Mouse (Mus musculus) right cerebral cortex, adult 2 months (tissue): ENCODE data around the gene Arhgef2.
"Not testable (repeated sequence)": the region's sequence is repeated elsewhere in the genome, so short reads cannot be mapped to it uniquely, and the experiment has no call there.

Experiments
- DNase-seq, 2 experiments: peaks; one replicate each; pipeline ENCODE4 v3.0.0; 2021 to 2022; ENCODE audit warnings: low spot score in 2 of 2

Arhgef2 gene

DNA sequence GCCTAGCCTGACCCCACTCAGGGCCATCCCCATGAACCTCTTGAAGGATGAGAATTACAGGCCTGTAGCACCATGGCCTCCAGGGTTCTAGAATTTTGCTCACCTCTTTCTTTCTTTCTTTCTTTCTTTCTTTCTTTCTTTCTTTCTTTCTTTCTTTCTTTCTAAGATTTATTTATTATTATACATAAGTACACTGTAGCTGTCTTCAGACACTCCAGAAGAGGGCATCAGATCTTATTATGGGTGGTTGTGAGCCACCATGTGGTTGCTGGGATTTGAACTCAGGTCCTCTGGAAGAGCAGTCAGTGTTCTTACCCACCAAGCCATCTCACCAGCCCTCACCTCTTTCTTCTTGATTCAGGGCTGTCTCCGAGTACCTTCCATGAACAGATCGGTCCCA lies at the start of gene Arhgef2:
Gene Arhgef2 (plus strand): TSS at position 301 of the 400 bp plus-strand sequence.
- DNase-seq, result not testable (repeated sequence)

- DNase-seq, result no peak
These were observed 49.1 kb upstream of the Arhgef2 start for GRCm38 (mm10) chr3:88556616-88557015.

- no peak for DNase-seq
These were observed 46.2 kb upstream of the Arhgef2 start for GRCm38 (mm10) chr3:88559596-88559995.

GRCm38 (mm10) chr3:88561989-88562388 lies 43.8 kb upstream of the Arhgef2 start:
- DNase-seq, result no peak

DNA sequence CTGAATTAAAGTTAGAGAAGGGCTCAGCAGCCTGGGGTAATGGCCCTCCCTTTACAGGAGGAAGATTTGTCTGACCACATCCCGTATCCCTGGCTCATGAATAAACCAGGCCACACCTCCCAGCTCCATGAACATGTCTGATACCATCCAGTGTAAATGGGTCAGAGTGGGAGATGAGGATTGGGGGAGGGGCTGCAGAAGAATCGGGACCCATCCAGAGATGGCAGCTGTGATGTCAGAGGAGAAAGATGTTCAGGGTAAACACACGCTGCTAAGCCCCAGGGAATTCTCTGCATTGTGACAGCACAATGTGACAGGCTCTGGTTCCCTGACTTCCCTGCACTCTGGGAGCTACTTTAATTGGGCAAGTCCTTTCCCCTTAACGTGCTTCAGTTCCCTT lies 42.3 kb upstream of the Arhgef2 start:
- DNase-seq, result no peak

DNA sequence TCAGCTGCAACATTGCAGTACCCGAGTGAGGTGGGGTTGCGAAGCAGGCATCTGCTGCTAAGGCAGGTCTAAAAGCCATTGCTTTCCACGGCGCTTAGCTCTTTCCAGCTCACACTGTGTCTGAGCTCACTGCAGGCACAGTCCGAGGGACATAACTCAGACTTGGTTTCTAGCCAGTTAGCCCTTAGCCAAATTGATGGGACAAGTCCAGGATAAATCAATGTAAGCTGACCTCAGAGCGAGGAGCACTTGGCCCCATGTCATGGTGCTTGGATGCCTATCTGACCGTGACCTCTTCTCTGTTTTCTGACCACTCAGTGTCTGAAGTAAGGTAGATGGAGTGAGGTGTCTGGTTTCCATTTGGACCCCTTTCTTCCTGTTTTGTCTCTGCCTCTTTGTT lies 41.8 kb upstream of the Arhgef2 start:
- DNase-seq, result no peak

DNA sequence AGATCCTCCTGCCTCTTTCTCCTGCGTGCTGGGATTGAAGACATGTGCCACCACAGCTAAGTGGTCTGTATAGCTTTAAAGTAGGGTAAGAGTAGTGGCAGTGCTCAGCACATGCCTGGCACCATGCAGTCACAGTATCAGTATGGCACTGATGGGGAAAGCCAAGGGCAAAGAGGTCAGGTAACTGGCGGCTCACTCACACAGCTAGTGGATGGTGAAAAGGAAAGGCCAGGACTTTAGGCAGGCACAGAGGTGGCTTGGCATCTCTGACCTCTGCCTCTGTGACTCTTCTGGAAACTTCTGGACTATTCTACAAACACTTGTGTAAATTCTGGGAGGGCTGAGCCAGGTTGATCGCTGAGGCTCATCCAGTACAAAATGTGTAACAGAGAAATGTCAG lies 39.6 kb upstream of the Arhgef2 start:
- no peak for DNase-seq

DNA sequence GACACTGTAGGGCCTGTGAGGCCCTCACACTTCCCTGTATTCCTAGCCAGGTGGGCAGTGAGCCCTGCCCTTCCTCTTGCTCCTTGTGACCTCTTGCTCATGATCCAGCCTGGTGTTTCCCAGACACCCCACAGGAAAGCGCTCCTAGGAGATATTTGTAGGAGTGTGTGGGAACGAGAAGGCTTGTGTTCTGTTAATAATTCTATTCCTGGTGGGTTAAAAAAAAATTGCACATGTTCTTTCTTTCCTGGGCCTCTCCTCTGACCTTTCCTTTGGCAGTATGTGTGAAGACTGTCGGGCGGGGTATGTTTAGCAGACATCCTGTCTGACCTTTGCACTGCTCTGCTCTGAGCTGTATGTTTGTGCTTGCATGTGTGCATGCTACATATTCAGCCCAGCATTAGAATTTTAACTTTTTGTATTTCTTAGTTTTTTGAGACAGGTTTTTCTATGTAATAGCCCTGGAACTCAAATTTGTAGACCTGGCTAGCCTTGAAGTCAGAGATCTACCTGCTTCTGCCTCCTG lies 39.2 kb upstream of the Arhgef2 start:
- DNase-seq, result no peak

DNA sequence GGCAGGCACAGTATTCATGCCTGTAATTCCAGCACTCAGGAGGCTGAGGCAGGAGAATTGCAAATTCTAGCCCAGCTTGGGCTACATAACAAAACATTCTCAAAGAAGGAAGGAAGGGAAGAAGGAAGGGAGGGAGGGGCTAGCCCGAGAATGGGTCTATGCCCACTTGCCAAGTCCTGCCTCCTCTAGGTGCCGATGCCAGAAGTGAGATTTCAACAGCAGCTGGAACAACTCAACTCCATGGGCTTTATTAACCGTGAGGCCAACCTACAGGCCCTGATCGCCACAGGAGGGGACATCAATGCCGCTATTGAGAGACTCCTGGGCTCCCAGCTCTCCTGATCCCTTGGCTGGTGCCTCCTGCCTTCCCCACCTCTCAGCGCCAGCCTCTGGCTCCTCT lies 37.9 kb upstream of the Arhgef2 start:
- DNase-seq, result no peak

DNA sequence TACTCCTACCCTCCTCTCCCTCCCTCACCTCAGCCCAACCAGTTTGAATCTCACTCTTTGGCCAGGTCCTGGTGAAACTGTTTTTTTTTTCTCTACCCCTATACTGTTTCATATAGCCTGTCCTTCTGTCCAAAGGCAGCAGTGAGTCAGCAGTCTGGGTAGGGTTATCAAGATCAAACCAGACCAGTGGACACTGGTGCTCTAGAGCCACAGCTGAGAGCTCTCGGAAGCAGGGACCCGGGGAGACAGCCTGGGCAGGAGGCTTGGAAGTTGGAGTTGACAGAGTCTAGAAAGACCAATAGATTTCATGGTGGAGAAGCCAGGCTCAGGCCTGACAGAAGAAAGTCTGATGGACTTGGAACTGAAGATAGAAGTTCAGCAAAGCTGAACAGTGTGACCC lies 37.2 kb upstream of the Arhgef2 start:
- DNase-seq, result no peak

DNA sequence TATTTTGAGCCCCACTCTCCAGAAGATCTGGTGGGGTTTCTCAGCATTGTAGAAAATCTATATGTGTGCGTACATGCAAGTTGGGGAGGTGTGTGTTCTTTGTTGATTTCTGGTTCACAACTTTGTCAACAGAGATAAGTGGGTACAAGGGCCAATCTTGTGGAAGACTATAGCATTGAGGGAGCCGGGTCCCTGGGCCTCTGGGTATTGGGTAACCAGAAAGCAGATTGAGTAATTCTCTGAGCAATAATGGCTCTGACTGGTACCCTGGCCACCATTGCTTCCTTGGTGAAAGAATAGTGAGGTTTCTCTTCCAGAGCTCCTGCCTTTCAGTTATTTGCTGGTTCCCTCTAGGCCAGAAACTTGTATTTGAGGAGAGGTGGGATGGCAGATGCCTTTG lies 36.7 kb upstream of the Arhgef2 start:
- DNase-seq, result no peak

DNA sequence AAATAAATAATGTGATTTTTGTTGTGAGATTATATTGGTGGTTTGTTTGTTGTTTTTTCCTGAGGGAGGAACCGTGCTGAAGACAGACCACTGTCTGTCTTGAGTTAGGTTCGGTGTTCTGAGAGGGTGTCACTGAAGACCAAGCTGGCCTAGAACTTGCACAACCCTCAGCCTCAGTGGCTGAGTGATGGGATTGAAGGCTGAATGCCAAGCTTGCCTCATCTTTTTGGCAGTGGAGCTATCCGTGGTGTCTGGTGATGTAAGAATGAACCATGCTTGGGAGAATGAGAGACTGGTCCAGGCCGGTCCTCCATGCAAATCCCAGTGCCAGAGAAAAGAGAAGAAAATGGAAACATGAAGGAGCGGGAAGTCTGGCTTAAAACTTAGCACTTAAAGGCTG lies 36.1 kb upstream of the Arhgef2 start:
- DNase-seq, result no peak

GRCm38 (mm10) chr3:88570341-88570740 lies 35.4 kb upstream of the Arhgef2 start:
- DNase-seq, result no peak

GRCm38 (mm10) chr3:88571856-88572255 lies 33.9 kb upstream of the Arhgef2 start:
- no peak for DNase-seq

DNA sequence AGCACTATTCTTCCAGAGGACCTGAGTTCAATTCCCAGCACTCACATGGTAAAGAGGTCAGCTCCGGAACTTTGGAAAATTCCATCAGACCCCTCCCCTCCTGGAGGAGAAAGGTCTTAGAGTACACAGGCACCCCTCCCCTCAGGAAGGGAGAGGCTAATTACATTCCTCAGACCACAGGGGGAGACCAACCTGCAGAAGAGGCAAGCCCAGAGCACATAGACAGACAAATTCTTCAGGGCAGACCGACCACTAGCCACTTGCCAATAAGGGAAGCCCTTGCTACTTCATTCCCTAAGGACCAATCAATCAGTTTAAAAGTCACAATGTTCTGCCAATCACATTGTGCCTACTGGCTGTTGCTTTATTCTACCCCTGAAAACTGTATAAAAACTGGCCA lies 32.9 kb upstream of the Arhgef2 start:
- DNase-seq, result no peak

DNA sequence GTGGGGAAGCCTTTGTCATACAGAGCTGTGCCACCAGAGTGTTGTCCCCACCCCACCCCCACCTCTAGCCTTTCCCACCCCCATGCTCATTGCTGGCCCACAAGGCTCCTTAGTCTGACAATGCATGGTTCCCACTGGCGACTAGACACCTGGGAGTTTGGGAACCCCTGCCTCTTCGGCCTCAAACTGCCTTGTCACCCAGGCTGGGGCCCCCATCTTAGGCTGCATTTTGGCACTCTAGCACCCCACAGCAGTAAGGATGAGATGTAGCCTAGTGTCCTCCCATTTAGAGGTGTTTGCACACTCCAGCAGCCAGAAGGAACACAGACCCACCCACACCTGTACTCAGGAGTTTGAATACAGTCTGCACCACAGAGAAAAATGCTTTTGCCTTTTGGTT lies 32.0 kb upstream of the Arhgef2 start:
- no peak for DNase-seq

- no peak for DNase-seq
These were observed 30.2 kb upstream of the Arhgef2 start, which contains the start of gene Ssr2 for GRCm38 (mm10) chr3:88575540-88575939. Gene Ssr2 (plus strand): TSS chr3:88575876.

DNA sequence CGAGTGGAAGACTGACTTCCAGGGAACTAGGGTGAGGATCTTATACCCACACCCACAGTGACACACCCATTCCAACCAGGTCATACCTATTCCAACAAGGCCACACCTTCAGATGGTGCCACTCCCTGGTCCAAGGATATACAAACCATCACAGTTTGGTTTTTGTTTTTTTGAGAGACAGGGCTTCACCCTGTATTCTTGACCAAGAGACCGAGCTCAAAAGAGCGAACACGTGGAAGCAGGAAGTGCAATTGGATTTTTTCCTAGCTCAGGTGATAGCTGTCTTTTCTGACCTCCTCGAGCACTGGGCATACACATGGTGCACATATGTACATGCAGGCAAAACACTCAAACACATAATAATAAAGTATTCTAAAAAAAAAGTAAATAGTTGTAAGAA lies 27.9 kb upstream of the Arhgef2 start:
- not testable (repeated sequence) for DNase-seq

GRCm38 (mm10) chr3:88578498-88579424 lies 27.0 kb upstream of the Arhgef2 start:
- no peak for DNase-seq

DNA sequence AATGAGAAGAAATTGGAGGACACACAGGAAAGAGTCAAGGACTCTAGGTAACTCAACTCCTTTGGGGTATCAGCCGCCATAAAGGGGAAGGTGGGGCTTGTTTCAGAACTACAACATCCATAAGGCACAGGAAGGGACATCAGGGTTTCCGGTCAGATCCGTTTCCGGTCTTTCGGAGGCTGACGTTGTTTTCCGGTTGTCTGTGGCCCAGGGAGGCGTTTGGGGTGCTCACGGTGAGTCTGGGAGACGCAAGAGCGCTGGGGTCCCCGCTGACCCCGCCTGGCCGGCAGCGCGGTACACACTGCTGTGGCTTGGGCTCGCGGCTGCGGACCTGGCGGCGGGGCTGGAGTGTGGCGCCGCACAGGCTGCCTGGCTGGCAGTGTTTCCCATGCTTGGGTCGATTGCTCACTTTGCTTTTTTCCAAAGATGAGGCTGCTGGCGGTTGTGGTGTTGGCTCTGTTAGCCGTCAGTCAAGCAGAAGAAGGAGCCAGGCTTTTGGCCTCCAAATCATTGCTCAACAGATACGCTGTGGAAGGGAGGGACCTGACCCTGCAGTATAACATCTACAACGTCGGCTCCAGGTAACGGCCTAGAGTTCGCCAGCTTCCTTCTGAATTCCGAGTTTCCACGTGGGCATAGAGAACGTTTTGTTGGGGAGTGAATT lies 26.2 kb upstream of the Arhgef2 start:
- peak; percentile 84 to 85 for DNase-seq

DNA sequence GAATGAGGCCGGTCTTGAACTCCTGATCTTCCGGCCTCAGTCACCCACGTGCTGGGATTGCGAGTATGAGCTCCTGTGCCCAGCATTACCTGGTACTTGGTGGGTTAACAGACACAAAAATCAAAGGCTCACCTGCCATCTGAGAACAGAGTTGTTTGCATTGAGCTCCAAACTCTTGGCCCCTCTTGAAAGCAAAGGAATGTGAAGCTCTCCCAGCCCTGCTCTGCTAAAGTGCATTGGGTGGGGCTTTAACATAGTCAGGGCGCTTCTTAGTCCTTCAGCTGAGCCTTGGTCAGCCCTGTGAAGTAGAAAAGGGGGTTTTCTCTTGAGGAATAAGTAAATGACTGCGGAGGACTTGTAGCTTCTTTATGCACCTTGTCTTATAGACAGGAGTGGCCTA lies 20.0 kb upstream of the Arhgef2 start:
- DNase-seq, result no peak

DNA sequence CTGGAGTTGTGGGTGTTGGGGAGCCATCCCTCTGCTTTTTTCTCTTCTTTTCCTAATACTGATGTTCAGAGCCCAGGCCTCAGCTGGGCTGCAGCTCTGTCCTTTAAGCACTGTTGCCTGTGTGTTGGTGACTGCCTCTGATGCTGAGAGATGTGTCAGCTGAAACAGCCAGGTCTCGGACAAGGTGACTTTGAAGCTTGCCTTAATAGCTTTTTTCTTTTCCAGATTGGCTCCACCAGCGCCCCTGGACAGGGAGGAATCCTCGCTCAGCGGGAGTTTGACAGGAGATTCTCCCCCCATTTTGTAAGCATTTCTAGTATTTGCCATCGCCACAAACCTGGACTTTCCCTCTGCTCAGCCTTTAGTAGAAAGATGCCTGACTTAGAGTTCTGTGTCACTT lies 19.1 kb upstream of the Arhgef2 start:
- no peak for DNase-seq

DNA sequence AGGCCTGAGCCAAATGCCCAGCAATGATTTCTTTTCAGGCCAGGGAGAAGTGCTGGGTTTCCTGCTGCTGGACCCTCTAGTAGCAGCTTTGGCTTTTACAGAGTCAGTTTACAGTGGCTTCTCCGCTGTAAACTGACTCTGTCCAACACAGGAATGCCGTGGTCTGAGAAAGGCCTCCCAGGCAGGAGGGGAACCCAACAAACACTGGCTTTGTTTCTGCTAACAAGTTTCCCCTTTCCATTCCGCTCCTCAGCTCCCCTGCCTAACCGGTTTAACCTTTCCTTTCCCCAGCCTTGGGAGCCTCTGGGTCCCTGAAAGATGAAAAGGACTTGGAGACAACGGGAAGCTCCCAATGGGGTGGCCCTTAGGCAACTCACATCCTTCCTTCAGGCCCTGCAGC lies 15.5 kb upstream of the Arhgef2 start:
- no peak for DNase-seq
